Mouse (Mus musculus): ENCODE measurements around the gene Shisa5.

The Shisa5 gene

DNA sequence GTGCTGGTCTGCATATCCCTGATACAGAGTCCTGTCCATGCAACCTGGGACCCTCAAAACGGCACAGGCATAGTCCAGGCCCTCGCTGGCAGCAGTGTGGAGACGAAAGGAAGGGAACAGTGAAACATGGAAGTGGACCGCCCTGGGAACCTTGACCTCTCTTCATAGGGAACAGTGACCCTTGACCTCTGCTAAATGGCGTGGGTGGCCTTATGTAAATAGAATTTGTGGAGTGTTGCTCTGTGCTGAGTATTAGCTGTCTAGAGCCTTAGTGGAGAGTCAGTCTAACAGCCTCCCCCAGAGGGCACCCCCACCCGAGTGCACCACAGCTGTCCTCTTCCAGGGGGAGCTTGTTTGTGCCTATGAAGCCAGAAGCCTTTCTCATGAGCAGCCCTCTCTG, 54.4 kb downstream of the Shisa5 start:
- no peak for DNase-seq (ENCODE audit: low spot score in 2 of 2)

DNA sequence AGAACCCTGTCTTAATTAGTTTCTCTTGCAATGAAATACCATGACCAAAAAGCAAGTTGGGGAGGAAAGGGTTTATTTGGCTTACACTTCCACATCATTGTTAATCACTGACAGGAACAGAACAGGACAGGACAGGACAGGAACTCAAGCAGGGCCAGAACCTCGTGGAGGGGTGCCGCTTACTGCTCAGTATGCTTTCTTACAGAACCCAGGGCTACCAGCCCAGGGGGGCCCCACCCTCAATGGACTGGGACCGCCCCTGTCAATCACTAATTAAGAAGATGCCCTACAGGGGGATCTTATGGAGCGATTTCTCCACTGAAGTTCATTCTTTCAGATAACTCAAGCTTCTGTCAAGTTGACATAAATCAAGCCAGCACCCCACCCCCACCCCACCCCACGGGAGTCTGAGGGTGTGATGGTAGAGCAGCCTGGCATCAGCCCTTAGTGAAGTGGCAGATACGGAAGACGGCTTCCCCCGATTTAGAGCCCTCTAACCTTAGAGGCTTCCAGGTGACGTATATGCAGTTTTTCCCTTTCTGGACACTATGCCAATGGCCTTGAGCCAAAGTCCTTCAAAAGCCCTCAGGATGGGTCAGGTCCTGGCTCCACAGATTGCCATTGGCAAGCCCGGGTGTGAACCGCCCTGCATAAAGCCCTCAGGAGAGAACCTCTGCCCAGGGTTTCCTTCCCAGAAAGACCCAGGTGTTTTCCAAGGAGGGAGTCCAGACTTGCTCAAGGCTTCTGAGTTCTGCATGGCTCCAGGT, 55.6 kb downstream of the Shisa5 start:
- DNase-seq (ENCODE audit: low spot score in 2 of 2) = no peak

DNA sequence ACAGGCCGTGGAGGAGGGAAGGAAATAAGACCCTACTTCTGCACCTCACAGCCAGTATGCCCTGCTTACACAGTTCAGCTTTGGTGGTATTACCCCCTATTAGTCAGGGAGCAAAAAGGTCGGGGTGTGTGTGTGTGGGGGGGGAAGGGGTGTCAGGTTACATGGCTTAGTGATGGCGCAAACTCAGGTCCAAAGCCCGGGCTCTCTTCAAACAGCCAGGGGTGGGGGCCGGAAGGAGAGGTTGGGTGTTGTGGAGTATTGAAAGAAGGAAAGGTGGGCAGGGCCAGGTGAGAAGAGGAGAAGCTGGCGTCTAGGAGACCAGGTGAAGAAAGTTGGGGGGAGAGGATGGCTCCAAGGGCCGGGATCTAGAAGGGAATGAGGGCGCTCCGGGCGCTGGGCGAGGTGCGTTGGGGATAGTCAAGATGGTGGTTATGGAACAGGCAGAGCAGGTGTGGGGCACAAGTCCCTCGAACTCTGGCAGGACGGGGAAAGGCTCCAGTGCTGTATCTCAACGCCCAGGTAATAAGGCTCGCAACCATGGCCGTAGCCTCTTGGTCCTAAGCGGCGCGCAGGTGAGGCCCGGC, 56.3 kb downstream of the Shisa5 start:
- DNase-seq (ENCODE audit: low spot score in 2 of 2) = no peak

DNA sequence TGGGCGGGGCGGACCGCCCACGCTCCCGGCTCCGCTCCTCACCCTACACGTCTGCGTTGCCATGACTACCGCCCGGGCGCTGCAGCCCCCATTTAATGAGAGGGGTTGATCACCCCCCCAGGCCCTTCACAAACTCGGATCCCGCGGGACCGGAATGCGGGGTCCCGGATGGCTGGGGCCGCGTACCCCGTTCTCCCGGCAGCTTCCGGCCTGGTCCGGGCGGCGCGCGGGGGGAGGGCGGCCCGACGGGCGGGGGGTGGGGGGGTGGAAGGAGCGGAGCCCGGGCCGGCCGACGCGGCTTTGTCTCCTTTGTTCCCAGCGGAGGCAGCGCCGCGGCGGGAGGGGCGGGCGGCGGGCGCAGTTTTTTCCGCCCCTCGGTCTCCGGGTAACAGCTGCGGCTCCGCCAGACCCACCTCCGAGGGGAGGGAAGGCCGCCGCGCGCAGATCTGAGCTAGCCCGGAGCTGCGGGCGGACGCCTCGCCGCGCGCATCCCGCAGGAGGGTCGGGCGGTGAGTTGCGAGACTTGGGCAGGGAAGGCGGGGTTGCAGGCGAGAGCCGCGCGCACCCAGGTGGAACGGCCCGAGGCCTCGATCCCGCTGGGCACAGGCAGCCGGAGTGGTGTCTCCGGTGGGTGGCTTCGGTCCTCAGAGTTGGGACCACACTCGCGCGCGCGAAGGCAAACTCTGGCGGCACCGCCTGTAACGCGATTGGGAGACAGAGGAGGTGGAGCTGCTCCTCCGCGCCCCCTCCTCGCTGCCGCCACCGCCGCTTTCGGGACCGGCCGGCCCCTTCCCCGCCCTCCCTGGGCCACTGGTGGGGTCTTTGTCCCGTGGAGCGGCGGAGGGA, 57.0 kb downstream of the Shisa5 start, which contains the start of gene Plxnb1:
Gene Plxnb1 (plus strand): TSS at position 253 of the 846 bp plus-strand sequence.
- peak; percentile 23 to 47 for DNase-seq (ENCODE audit: low spot score in 2 of 2)

DNA sequence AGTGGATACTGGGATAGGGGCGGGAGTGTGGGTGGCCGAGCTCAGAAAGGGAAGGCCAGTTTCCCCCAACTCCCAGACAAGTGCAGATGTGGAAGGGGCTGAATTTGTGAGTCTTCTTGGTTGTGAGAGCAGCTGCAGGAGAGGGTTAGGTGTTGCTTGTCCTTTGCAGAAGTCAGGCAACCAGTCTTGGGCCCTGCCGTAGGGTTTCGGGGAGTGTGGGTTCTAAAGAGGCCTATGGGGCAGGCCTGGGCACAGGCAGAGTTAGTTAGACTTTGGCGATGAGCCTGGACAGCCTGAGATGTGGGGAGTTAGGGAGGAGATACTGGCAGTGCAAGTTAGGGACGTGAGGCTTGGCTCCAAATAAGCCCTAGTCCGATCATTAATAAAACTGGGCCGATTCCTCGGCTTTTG, 57.9 kb downstream of the Shisa5 start:
- no peak for DNase-seq (ENCODE audit: low spot score in 2 of 2)

- no peak for DNase-seq (ENCODE audit: low spot score in 2 of 2)
Measured at GRCm38 (mm10) chr9:109096856-109097255, 58.5 kb downstream of the Shisa5 start.

- no peak for DNase-seq (ENCODE audit: low spot score in 2 of 2)
Measured at GRCm38 (mm10) chr9:109097291-109097690, 58.9 kb downstream of the Shisa5 start.

DNA sequence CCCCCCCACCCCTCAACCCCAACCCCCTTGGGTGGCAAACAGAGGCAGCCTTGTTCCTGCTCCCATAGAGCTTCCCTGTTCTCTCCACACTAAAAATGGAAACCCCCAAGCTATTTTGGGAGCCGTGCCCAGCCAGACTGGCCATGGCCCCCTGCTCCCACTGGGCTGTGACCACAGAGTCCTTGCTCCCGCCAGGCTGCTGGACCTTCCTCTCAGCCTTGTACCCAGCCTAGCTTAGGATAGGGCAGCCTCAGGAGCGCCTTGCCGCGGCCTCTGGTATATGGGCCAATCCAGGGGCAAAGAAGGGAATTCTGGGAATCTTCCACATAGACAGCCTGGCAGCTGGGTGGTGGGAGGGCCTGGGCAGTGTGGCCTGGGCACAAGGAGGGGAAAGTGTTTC, 59.5 kb downstream of the Shisa5 start:
- DNase-seq (ENCODE audit: low spot score in 2 of 2) = no peak

- DNase-seq (ENCODE audit: low spot score in 2 of 2) = no peak
Measured at GRCm38 (mm10) chr9:109098366-109098765, 60.0 kb downstream of the Shisa5 start.

GRCm38 (mm10) chr9:109098969-109099368, 60.6 kb downstream of the Shisa5 start:
- no peak for DNase-seq (ENCODE audit: low spot score in 2 of 2)

GRCm38 (mm10) chr9:109100307-109100928, 62.1 kb downstream of the Shisa5 start:
- no peak for DNase-seq (ENCODE audit: low spot score in 2 of 2)

DNA sequence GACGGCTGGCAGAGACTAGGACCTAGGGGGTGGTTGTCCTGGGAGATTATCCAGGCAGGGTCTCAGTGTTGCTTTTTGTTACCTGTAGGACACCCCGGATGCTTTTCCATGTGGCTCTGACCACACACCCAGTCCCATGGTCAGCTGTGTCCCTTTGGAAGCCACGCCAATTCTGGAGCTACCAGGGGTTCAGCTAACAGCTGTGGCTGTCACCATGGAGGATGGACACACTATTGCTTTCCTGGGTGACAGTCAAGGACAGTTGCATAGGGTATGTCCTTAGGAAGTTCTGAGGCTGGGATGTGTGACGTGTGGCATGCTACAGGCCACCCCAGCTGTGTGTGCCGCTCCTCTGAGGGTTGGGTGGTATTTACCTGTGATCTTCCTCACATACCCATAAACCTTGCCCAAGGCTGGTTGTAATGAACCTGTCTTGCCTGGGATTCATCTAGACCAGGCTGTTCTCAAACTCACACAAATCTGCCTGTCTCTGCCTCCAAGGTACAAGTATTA, 63.6 kb downstream of the Shisa5 start:
- no peak for DNase-seq (ENCODE audit: low spot score in 2 of 2)

GRCm38 (mm10) chr9:109102541-109102940, 64.2 kb downstream of the Shisa5 start:
- DNase-seq (ENCODE audit: low spot score in 2 of 2) = no peak

DNA sequence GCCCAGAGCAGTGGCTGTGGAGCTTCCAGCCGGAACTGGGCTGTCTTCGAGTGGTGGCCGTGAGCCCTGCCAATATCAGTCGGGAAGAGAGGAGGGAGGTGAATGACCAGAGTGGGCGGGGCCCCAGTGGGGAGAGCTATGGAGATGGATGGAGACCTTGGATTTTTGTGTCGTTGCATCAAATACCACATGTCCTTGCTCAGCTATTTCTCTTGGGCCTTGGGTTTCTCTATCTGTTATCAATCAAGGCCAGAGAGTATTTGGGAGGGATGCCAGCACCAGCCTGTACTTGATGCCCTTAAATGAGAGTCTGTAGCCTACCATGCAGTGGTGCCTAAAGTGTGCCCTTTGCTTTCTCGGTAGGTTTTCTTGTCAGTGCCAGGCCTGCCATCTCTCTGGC, 64.9 kb downstream of the Shisa5 start:
- no peak for DNase-seq (ENCODE audit: low spot score in 2 of 2)

GRCm38 (mm10) chr9:109104083-109104482, 65.7 kb downstream of the Shisa5 start:
- no peak for DNase-seq (ENCODE audit: low spot score in 2 of 2)

GRCm38 (mm10) chr9:109105011-109105410, 66.6 kb downstream of the Shisa5 start:
- DNase-seq (ENCODE audit: low spot score in 2 of 2) = no peak

- DNase-seq (ENCODE audit: low spot score in 2 of 2) = no peak
Measured at GRCm38 (mm10) chr9:109105648-109106047, 67.3 kb downstream of the Shisa5 start.

GRCm38 (mm10) chr9:109107341-109107740, 69.0 kb downstream of the Shisa5 start:
- no peak for DNase-seq (ENCODE audit: low spot score in 2 of 2)
